Mouse (Mus musculus): ENCODE measurements at regions not wholly inside any gene's neighbourhood (a gene's known extent, or its start where the extent isn't known, plus 50 kb on each side); places are given as distances from the start of the nearest gene placed in this dataset.

- no peak for TF ChIP-seq POLR2A (IDR thresholded peaks at IDR 0.05; ENCODE audit: borderline replicate concordance, extremely low read depth, insufficient read depth, insufficient read length, poor library complexity, severe bottlenecking)
- no peak for TF ChIP-seq CTCF (IDR thresholded peaks at IDR 0.05; ENCODE audit: borderline replicate concordance, extremely low read depth, insufficient read depth, insufficient read length)
- DNase-seq (ENCODE audit: low read depth): no peak
Observed at GRCm38 (mm10) chr14:29877671-29878422, 90.3 kb upstream of the Selenok start.

DNA sequence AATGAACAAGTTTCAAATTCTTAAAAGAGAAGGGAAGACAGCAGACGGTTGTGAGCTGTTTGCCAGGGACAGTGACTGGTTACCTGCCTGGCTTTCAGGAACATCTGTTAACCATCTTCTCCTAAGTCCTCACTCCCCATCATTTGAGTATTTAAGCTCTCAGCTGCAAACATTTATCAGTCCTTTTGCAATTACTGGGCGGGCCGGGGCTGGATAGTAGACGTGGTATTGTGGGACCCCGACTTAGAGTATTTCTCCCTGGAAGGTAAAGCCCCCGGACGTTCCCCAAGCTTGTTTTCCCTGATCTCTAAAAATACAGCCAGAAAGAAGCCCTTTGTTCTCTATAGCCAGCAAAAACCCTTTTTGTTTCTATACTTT is 89.7 kb upstream of the Selenok start:
- no peak for TF ChIP-seq CTCF (IDR thresholded peaks at IDR 0.05; ENCODE audit: borderline replicate concordance, extremely low read depth, insufficient read depth, insufficient read length)
- DNase-seq (ENCODE audit: low read depth): no peak

- no peak for TF ChIP-seq CTCF (IDR thresholded peaks at IDR 0.05; ENCODE audit: borderline replicate concordance, extremely low read depth, insufficient read depth, insufficient read length)
- TF ChIP-seq POLR2A (IDR thresholded peaks at IDR 0.05; ENCODE audit: borderline replicate concordance, extremely low read depth, insufficient read depth, insufficient read length, poor library complexity, severe bottlenecking): no peak
- no peak for DNase-seq (ENCODE audit: low read depth)
Observed at GRCm38 (mm10) chr14:29879283-29879682, 88.8 kb upstream of the Selenok start.

GRCm38 (mm10) chr14:29882666-29883344 is 85.3 kb upstream of the Selenok start:
- DNase-seq (ENCODE audit: low read depth): no peak
- TF ChIP-seq POLR2A (IDR thresholded peaks at IDR 0.05; ENCODE audit: borderline replicate concordance, extremely low read depth, insufficient read depth, insufficient read length, poor library complexity, severe bottlenecking) (no peak), CTCF (IDR thresholded peaks at IDR 0.05; ENCODE audit: borderline replicate concordance, extremely low read depth, insufficient read depth, insufficient read length) (no peak)

GRCm38 (mm10) chr14:29895332-29895988 is 72.6 kb upstream of the Selenok start:
- DNase-seq (ENCODE audit: low read depth): peak; percentile 91
- TF ChIP-seq POLR2A (IDR thresholded peaks at IDR 0.05; ENCODE audit: borderline replicate concordance, extremely low read depth, insufficient read depth, insufficient read length, poor library complexity, severe bottlenecking) (no peak), CTCF (IDR thresholded peaks at IDR 0.05; ENCODE audit: borderline replicate concordance, extremely low read depth, insufficient read depth, insufficient read length) (no peak)

GRCm38 (mm10) chr14:29895989-29896675 is 72.0 kb upstream of the Selenok start:
- no peak for DNase-seq (ENCODE audit: low read depth)
- no peak for TF ChIP-seq POLR2A (IDR thresholded peaks at IDR 0.05; ENCODE audit: borderline replicate concordance, extremely low read depth, insufficient read depth, insufficient read length, poor library complexity, severe bottlenecking)
- no peak for TF ChIP-seq CTCF (IDR thresholded peaks at IDR 0.05; ENCODE audit: borderline replicate concordance, extremely low read depth, insufficient read depth, insufficient read length)

GRCm38 (mm10) chr14:29900931-29901330 is 67.2 kb upstream of the Selenok start:
- TF ChIP-seq POLR2A (IDR thresholded peaks at IDR 0.05; ENCODE audit: borderline replicate concordance, extremely low read depth, insufficient read depth, insufficient read length, poor library complexity, severe bottlenecking) (no peak), CTCF (IDR thresholded peaks at IDR 0.05; ENCODE audit: borderline replicate concordance, extremely low read depth, insufficient read depth, insufficient read length) (no peak)
- no peak for DNase-seq (ENCODE audit: low read depth)

DNA sequence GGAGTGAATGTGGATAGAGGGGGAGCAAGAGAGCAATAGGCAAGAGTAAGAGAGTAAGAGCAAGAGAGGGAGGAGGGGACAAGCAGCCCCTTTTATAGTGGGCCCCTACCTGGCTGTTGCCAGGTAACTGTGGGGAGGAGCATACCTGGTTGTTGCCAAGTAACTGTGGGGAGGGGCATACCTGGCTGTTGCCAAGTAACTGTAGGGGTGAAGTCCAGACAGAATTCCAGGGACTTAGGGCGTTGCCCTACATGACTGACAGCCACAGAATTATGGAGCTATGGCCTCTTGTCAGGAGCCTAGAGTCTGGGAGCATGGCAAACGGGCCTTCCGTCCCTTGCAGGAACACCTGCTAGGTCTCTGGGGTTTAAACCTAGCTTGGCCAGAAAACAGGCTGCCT is 64.5 kb upstream of the Selenok start:
- DNase-seq (ENCODE audit: low read depth): no peak
- no peak for TF ChIP-seq POLR2A (IDR thresholded peaks at IDR 0.05; ENCODE audit: borderline replicate concordance, extremely low read depth, insufficient read depth, insufficient read length, poor library complexity, severe bottlenecking)

DNA sequence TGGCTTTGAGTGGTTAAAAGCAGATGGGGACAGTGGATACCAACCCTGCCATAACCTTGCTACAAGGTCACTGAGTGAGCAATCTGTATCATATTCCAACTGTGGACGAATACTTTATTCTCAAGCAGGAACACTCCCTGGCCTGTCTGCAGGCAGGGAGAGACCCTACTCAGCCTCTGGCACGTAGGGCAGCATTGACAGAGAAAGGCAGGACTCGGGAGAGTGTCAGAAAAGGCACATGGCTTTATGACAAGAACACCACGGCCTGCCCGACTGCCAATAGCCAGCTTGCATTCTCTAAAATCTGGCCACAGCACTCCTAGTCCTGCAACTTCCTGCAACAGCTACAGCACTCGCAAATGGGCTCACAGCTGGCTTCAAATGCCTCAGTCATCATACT is 63.3 kb upstream of the Selenok start:
- DNase-seq (ENCODE audit: low read depth): no peak
- TF ChIP-seq POLR2A (IDR thresholded peaks at IDR 0.05; ENCODE audit: borderline replicate concordance, extremely low read depth, insufficient read depth, insufficient read length, poor library complexity, severe bottlenecking): no peak
- no peak for TF ChIP-seq CTCF (IDR thresholded peaks at IDR 0.05; ENCODE audit: borderline replicate concordance, extremely low read depth, insufficient read depth, insufficient read length)

GRCm38 (mm10) chr14:29909741-29910140 is 58.4 kb upstream of the Selenok start:
- DNase-seq (ENCODE audit: low read depth): no peak
- no peak for TF ChIP-seq CTCF (IDR thresholded peaks at IDR 0.05; ENCODE audit: borderline replicate concordance, extremely low read depth, insufficient read depth, insufficient read length)
- no peak for TF ChIP-seq POLR2A (IDR thresholded peaks at IDR 0.05; ENCODE audit: borderline replicate concordance, extremely low read depth, insufficient read depth, insufficient read length, poor library complexity, severe bottlenecking)
